ENCODE assay signal across 19 mouse cellular contexts in genomic region chr3:146146131-146146530, GRCm38 (mm10). TPM values are rescaled to one million over a fixed set of nuclear protein-coding genes. Genes with fewer than 3 reads are reported as not detected.
DNase-seq lines count a peak whose midpoint lies in the region; ATAC-seq lines count a peak whose summit lies in the region.
"Had no signal": no experiment of that assay in that cellular context is flagged by ENCODE, and none has a peak within 500 bp of the region (broad histone marks: within the 10 kb centered on the region; RNA-seq: fewer than 3 reads in every experiment).

No protein-coding gene starts in this region.

- ATAC-seq in megakaryocyte-erythroid progenitor cell, adult 5-6 weeks (replicated peaks; ENCODE audit: low FRiP score, low TSS enrichment, poor library complexity, severe bottlenecking) = peak; percentile 58
- no peak for ATAC-seq in erythroblast, adult 5-6 weeks (replicated peaks; ENCODE audit: low FRiP score, poor library complexity, severe bottlenecking)
- no peak for ATAC-seq in erythroid progenitor cell, adult 5-6 weeks (replicated peaks; ENCODE audit: low FRiP score, poor library complexity, severe bottlenecking)
- ATAC-seq: forebrain, embryonic 13.5 days; liver, embryonic 12.5 days had no signal

- DNase-seq in right cerebral cortex, adult 18-20 months = peak; percentile 5
- DNase-seq in right cerebral cortex, postnatal 36 days (ENCODE audit: low spot score in 2 of 2) = no peak
- peak; percentile 37 for DNase-seq in CD4-positive, CD25-positive, alpha-beta regulatory T cell, adult 2 months (ENCODE audit: low read depth, low spot score)
- peak; percentile 63 for DNase-seq in NIH3T3 (ENCODE audit: low read depth)
- DNase-seq: adrenal gland, adult 2 months; cerebellum, postnatal 10 days; heart, postnatal 14 days; kidney, postnatal 4 days; lung, adult 2 months; lung, postnatal 36 days; thymus, adult 18-20 months had no signal

RNA-seq across cellular contexts. Expression of gene Mcoln2, which starts 3.5 kb away (rescaled TPM):
- 0.09 and 1.5 TPM in 2 replicates for total RNA-seq in megakaryocyte-erythroid progenitor cell, adult 5-6 weeks (2014; fragmentation: Nextera tagmentation)
- 0.99 and 3.8 TPM in 2 replicates for total RNA-seq in megakaryocyte-erythroid progenitor cell, adult 5-6 weeks (2017)
- 0.63 TPM in 1 of 2 replicates, not detected in the other for total RNA-seq in erythroblast, adult 5-6 weeks (2015; ENCODE audit: low replicate concordance)
- total RNA-seq in erythroblast, adult 5-6 weeks (2017; ENCODE audit: low replicate concordance) = not detected in 2 replicates
- 1.4 TPM in 1 of 2 replicates, not detected in the other for total RNA-seq in erythroid progenitor cell, adult 5-6 weeks (2015; ENCODE audit: low replicate concordance)
- total RNA-seq in erythroid progenitor cell, adult 5-6 weeks (2017; ENCODE audit: low replicate concordance) = 1.9 and 6.5 TPM in 2 replicates
- total RNA-seq: adrenal gland, adult 2 months; layer of hippocampus, postnatal 10 days had no signal

RNA-seq across cellular contexts. Expression of gene Mcoln3, which starts 28.9 kb away (rescaled TPM):
- 0.09 and 0.30 TPM in 2 replicates for total RNA-seq in megakaryocyte-erythroid progenitor cell, adult 5-6 weeks (2014; fragmentation: Nextera tagmentation)
- 0.38 TPM in 1 of 2 replicates, not detected in the other for total RNA-seq in megakaryocyte-erythroid progenitor cell, adult 5-6 weeks (2017)
- not detected in 2 replicates for total RNA-seq in erythroblast, adult 5-6 weeks (2015; ENCODE audit: low replicate concordance)
- total RNA-seq in erythroblast, adult 5-6 weeks (2017; ENCODE audit: low replicate concordance) = 0.28 TPM in 1 of 2 replicates, not detected in the other
- not detected in 2 replicates for total RNA-seq in erythroid progenitor cell, adult 5-6 weeks (2015; ENCODE audit: low replicate concordance)
- not detected in 2 replicates for total RNA-seq in erythroid progenitor cell, adult 5-6 weeks (2017; ENCODE audit: low replicate concordance)
- total RNA-seq: adrenal gland, adult 2 months; layer of hippocampus, postnatal 10 days had no signal

RNA-seq across cellular contexts. Expression of gene Wdr63, which starts 38.2 kb away (rescaled TPM):
- total RNA-seq in megakaryocyte-erythroid progenitor cell, adult 5-6 weeks (2014; fragmentation: Nextera tagmentation) = not detected in 2 replicates
- total RNA-seq in megakaryocyte-erythroid progenitor cell, adult 5-6 weeks (2017) = not detected in 2 replicates
- total RNA-seq in erythroblast, adult 5-6 weeks (2015; ENCODE audit: low replicate concordance) = not detected in 2 replicates
- not detected in 2 replicates for total RNA-seq in erythroblast, adult 5-6 weeks (2017; ENCODE audit: low replicate concordance)
- total RNA-seq in erythroid progenitor cell, adult 5-6 weeks (2015; ENCODE audit: low replicate concordance) = not detected in 2 replicates
- not detected in 2 replicates for total RNA-seq in erythroid progenitor cell, adult 5-6 weeks (2017; ENCODE audit: low replicate concordance)
- total RNA-seq: adrenal gland, adult 2 months; gastrocnemius, postnatal 4 days; monocyte, adult 5-6 weeks had no signal

Comparison
In these comparisons a context has a peak if more than half of its experiments do, and no peak if none do; other contexts are left out.
1. DNase-seq: peak in right cerebral cortex, adult 18-20 months (single experiment), CD4-positive, CD25-positive, alpha-beta regulatory T cell, adult 2 months (single experiment) and NIH3T3 (single experiment); none in right cerebral cortex, postnatal 36 days (0 of 2).